Mouse (Mus musculus): ENCODE measurements around the gene Dnmt3a.

GRCm38 (mm10) chr12:3877376-3877775, 71.6 kb downstream of the Dnmt3a start:
- no peak for TF ChIP-seq CTCF (IDR thresholded peaks at IDR 0.05)
- TF ChIP-seq EP300 (IDR thresholded peaks at IDR 0.05) = no peak

Measured in lung, postnatal 0 days (tissue).